Mouse (Mus musculus) brain, embryonic 14.5 days (tissue): ENCODE results near the gene Pimreg. TPM values are rescaled to one million over a fixed set of nuclear protein-coding genes. Genes with fewer than 3 reads are reported as not detected.

Experiments used
- DNase-seq: peaks from one replicate; pipeline ENCODE4 v3.0.0-alpha.2; 2011; ENCODE audit warnings: low read depth
- CTCF ChIP-seq: fragments of 200-500 bp; IDR thresholded peaks from 2 replicates; pipeline ENCODE4 v1.5.1; 2012; ENCODE audit warnings: inconsistent platforms, mild to moderate bottlenecking, moderate library complexity, borderline replicate concordance; ENCODE audit not compliant: insufficient read depth, insufficient read length; ENCODE audit errors: extremely low read depth
- POLR2A ChIP-seq: fragments of 200-500 bp; IDR thresholded peaks from 2 replicates; pipeline ENCODE4 v1.6.1; 2012; ENCODE audit warnings: mild to moderate bottlenecking, inconsistent platforms, borderline replicate concordance; ENCODE audit not compliant: poor library complexity, insufficient read depth, insufficient read length, severe bottlenecking; ENCODE audit errors: extremely low read depth
- polyA plus RNA-seq: library from polyadenylated mRNA; depleted of rRNA; stranded (reverse); fragments of >200 nt; gene quantifications from 2 replicates; pipeline ENCODE4 v1.2.3, GENCODE M21; 2012

Gene Pimreg
- polyA plus RNA-seq, 1 experiment: 29.9 TPM

DNA sequence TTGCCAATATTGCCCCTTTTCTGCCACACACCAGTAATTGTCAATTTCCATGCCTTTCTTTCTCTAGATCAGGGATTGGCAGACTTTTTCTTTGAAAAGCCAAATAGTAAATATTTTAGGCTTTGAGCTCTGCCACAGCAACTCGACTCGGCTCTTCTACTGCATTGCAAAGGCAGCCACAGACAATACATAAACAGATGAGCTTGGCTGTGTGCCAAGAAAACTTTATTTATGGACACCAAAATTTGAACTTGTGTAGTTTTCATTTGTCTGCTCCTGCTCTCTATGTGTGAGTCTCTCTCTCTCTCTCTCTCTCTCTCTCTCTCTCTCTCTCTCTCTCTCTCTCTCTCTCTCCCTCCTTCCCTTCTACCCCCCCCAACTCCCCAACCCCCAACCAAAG lies 13.3 kb downstream of the Pimreg start:
- DNase-seq: no peak
- no peak for TF ChIP-seq POLR2A
- TF ChIP-seq CTCF: no peak

DNA sequence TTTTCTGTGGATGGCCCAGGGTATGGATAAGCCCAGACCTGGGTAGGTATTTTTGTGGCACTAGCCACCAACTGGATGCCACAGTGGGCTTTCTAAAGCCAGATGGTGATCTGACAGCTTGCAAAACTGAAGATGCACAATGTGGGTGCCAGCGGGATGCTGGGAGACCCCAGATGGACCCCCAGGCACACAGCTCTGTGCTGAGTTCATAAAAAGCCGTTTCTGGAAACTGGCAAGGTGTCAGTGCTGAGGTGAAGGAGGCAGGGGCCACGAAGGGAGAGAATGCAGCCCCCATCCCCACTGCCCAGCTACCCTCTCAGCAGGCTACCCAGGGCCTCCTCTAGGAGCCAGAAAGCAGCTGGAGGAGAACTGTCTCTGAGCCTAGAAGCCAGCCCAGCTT lies 15.3 kb downstream of the Pimreg start:
- no peak for DNase-seq
- no peak for TF ChIP-seq POLR2A
- TF ChIP-seq CTCF: no peak

DNA sequence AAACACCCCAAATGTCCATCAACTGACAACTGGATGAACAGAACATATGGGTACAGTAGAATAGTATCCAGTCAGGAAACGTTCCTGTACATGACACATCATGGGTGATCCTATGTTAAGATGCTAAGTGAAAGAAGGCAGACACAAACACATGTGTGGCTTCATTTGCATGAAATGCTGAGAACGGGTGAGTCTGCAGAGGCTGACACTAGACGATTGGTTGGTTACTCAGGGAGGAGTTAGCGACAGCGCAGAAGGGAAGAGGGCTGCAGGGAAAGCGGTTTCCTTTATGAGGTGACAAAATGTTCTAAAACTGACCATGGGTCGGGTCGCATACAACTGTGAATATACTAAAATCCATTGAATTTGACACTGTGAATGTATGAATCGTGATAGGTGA lies 18.6 kb downstream of the Pimreg start:
- no peak for DNase-seq
- TF ChIP-seq POLR2A: no peak
- no peak for TF ChIP-seq CTCF

DNA sequence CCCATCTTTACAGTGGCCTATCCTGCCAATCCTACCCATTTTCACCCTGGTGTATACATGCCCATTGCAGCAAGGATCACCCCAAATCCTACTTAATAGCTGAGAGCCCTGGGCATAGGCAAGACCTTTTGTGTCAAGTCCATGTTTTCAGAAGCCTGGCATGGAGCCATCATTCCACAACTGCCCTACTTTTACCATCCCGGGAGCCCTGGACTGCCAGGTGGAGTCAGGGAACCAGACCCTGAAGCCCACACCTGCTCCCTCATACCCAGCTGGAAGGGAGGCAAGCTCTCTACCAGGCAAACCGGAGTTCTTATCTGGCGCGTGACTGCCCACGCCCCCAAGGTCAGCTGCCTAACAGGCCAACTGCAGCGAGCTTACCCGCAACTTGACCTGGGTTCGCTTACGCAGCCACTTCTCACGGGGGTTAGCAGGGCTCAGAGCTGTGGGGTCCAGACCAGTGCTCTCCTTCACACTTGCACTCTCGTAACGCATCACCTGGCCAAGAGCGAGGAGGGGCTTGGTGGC lies 19.3 kb downstream of the Pimreg start:
- no peak for TF ChIP-seq CTCF
- TF ChIP-seq POLR2A: no peak
- DNase-seq: no peak

DNA sequence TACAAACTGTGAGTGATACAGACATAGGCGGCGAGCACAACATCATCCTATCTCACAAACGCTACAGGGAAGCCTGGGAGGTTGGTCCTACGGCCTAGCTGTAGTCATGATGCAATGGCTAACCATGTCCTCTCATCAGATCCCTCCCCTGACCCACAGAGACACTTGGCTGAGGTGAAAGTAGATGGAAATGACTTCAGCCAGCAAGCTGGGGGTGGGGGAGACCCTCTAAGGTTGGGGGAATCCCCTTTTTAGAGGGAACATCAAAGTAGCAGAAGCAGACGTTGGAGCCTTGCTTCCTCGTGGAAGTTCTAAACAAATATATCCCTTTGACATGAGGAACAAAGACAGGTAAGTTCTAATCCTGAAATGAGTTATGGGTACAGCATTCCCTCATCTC lies 22.6 kb downstream of the Pimreg start:
- DNase-seq: no peak
- TF ChIP-seq CTCF: no peak
- no peak for TF ChIP-seq POLR2A

DNA sequence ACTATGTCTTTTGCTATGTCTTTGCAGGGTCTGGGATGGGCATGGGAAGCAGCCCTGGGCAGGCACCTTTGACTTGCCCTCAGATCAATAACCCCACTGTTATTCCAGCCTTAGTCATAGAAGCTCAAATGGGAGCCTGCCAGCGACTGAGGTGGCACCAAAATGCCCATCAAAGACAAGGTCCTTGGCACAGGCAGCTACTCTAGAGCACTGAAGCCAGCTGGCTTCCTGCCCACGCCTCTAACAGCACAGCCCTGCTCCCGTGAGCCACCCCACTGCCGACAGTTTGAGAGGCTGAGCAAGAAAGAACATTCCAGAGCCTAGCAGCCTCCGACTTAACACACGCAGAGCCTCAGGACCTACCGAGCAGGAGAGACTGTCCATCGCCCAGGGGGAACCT lies 23.3 kb downstream of the Pimreg start:
- peak; percentile 91 for DNase-seq
- TF ChIP-seq POLR2A (no peak), CTCF (no peak)

DNA sequence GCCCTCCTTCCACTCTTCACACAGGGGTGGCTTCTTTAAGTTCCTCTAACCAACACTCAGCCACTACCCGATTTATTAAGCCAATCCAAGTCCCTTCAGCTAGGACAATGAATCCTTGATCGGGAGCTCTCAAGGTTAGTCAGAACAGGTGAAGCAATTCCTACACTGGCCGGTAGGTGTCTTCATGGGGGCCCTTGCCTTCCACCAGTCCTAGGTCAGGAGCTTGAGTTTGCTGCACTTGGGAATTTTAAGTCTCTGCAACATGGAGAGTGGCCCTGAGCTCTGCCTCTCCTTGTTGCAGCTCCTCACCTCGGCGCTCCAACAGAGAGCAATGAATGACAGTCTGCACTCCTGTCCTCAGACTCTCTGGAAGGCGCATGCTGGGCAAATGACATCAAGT lies 24.5 kb downstream of the Pimreg start:
- TF ChIP-seq POLR2A: no peak
- peak; percentile 62 for TF ChIP-seq CTCF
- DNase-seq: peak; percentile 38

DNA sequence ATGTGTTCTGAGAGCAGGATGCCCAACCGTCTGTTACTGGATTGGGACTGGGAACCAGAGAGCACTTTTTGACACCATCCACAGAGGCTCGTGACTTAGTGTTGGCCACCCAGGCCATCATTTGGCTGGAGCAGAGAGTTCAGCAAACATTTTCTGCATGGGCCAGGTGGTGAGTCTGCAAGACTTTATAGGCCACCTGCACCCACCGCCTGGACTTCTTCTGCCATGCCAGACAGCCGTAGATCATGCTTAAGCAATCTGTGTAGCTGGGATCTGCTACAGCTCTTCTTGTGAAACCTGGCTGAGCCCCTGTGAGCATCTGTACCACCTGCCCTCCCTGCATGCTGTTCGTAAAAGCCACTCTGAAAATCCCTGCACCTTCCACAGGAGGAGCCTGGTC lies 25.5 kb downstream of the Pimreg start:
- peak; percentile 71 for DNase-seq
- TF ChIP-seq CTCF (no peak), POLR2A (no peak)

DNA sequence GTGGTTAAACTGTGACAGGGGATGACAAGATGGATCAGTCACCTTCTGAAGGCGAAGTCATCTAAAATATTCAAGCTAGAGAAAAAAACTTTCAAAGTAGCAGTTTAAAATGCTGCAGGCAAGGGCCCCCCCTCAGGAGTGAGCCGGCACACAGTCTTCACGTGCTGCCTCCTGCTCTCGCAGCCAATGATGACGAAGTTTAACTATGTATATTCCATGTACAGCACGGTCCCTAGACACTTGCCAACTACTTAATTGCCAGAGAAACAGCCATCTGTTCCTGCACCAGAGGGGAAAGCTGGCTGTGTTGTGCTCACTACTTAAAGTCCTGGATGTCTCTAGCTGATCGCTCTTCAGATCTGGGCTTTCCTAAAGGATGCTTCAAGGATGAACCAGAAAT lies 26.2 kb downstream of the Pimreg start:
- TF ChIP-seq POLR2A: no peak
- TF ChIP-seq CTCF: no peak
- DNase-seq: peak; percentile 94

DNA sequence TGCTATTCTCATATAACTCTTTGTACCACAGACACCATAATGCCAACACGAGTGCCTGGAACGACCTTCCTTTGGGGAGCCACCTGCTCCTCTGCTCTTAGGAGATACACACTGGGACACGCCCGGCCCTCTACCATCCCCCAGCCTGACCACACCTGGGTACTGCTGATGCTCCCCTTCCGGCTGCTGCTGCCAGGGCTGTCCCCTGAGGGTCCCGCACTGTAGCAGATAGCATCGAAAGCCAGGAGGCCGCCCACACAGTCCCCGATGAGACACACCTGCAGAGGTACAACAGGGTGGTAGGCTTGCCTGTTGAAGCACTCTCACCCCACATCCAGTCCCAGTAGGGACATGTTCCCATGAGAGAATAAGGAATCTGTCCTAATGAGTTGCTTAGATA lies 28.9 kb downstream of the Pimreg start:
- DNase-seq: no peak
- TF ChIP-seq CTCF (no peak), POLR2A (no peak)

DNA sequence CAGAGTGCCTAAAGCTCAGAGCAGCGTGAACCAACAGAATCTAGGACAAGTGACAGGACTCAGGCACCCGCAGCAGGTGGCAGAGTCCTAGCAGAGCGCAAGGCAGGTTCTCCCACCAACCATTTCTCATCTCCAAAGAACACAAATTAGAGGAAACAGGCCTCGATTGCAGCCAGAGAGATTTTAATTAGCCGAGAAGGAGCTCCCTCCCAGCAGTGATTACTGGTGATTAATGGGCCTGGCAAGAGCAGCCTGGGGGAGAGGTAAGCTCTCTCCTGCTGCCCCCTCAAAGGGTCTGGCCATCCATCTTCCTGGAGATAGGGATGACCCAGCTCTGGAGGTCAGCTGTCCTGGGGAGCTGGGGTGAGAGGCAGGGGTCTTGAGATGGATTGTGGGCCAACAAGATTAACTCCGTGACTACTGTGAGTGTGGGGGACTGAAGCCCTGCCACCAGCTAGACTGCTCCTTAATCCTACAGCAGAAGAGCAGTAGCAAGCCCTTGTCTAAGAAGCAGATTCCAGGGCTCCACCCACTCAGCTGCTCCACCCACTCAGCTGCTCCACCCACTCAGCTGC lies 30.6 kb downstream of the Pimreg start:
- peak; percentile 68 for DNase-seq
- TF ChIP-seq CTCF: no peak

DNA sequence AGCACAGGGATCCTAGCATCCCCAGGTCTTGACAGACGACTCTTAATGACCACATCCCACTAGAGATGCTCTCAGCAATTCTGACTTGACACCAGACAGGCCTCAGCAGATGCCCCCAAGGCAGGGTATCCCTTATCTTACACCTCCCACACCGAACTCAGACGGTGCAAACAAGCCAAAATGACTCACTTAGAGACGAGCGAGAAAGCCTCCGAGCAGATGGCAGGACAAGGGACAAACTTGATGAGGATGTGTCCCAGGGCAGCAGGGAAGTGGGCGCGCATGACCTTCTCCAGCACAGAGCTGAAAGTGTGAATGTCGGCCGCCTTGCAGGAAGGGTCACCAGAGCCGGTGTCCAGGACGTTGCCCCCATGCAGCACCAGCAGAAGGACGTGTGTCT lies 32.4 kb downstream of the Pimreg start:
- no peak for DNase-seq
- TF ChIP-seq POLR2A (no peak), CTCF (no peak)
